ENCODE assay signal across 7 mouse cellular contexts in genomic region chr4:40267681-40268080, GRCm38 (mm10). TPM values are rescaled to one million over a fixed set of nuclear protein-coding genes. Genes with fewer than 3 reads are reported as not detected.
A peak's percentile ranks its signal among the peaks of the same experiment; 100 is the strongest.
DNase-seq lines count a peak whose midpoint lies in the region; ATAC-seq lines count a peak whose summit lies in the region.

No protein-coding gene starts in this region.

- H3K9me3 ChIP-seq in embryonic facial prominence, embryonic 13.5 days, result no peaks in the 10 kb centered on the region

- 66% methylated on average over 7 of the region's 7 CpGs for WGBS in embryonic facial prominence, embryonic 13.5 days

- H3K27ac ChIP-seq in embryonic facial prominence, embryonic 13.5 days, result peak overlapping the region; percentile 99

- peak; percentile 12 for DNase-seq in right cerebral cortex, adult 18-20 months
- DNase-seq in right cerebral cortex, postnatal 14 days, result no peak
- peak; percentile 65 to 74 for DNase-seq in kidney, adult 8-10 months
- peak; percentile 23 for DNase-seq in lung, postnatal 10 days
- DNase-seq in retina, embryonic 14.5 days (ENCODE audit: low spot score), result no peak

- peak; percentile 27; the same call in 1 of the 2 replicates for ATAC-seq in embryonic facial prominence, embryonic 13.5 days (ENCODE audit: insufficient number of reproducible peaks, insufficient read depth, low FRiP score, low TSS enrichment, low read depth)
- no peak for ATAC-seq in erythroid progenitor cell, adult 5-6 weeks (replicated peaks; ENCODE audit: low FRiP score, poor library complexity, severe bottlenecking)

- H3K4me1 ChIP-seq in embryonic facial prominence, embryonic 13.5 days, result peaks cover 25% of the 10 kb centered on the region

- H3K36me3 ChIP-seq in embryonic facial prominence, embryonic 13.5 days, result peaks cover 14% of the 10 kb centered on the region

- peak overlapping the region; percentile 91 for H3K4me2 ChIP-seq in embryonic facial prominence, embryonic 13.5 days

- no peaks in the 10 kb centered on the region for H3K27me3 ChIP-seq in embryonic facial prominence, embryonic 13.5 days

- peak overlapping the region; percentile 89 for H3K9ac ChIP-seq in embryonic facial prominence, embryonic 13.5 days

- peak overlapping the region; percentile 65 for H3K4me3 ChIP-seq in embryonic facial prominence, embryonic 13.5 days

RNA-seq across cellular contexts. Expression of gene Smim27, which starts 1.7 kb away (rescaled TPM):
- polyA plus RNA-seq in embryonic facial prominence, embryonic 13.5 days (2015; fragmentation: Nextera tagmentation; extraction: Ambion mirVana), result 35.9 and 49.5 TPM in 2 replicates
- 3.4 and 14.8 TPM in 2 replicates for total RNA-seq in erythroid progenitor cell, adult 5-6 weeks (2015; ENCODE audit: low replicate concordance)
- 1.2 TPM in 1 of 2 replicates, not detected in the other for total RNA-seq in erythroid progenitor cell, adult 5-6 weeks (2017; ENCODE audit: low replicate concordance)

RNA-seq across cellular contexts. Expression of gene Topors, which starts 2.0 kb away (rescaled TPM):
- 48.3 and 50.7 TPM in 2 replicates for polyA plus RNA-seq in embryonic facial prominence, embryonic 13.5 days (2015; fragmentation: Nextera tagmentation; extraction: Ambion mirVana)
- total RNA-seq in erythroid progenitor cell, adult 5-6 weeks (2015; ENCODE audit: low replicate concordance), result 21.8 and 25.2 TPM in 2 replicates
- total RNA-seq in erythroid progenitor cell, adult 5-6 weeks (2017; ENCODE audit: low replicate concordance), result 18.8 and 27.9 TPM in 2 replicates

RNA-seq across cellular contexts. Expression of gene Ndufb6, which starts 11.5 kb away (rescaled TPM):
- 303 and 307 TPM in 2 replicates for polyA plus RNA-seq in embryonic facial prominence, embryonic 13.5 days (2015; fragmentation: Nextera tagmentation; extraction: Ambion mirVana)
- total RNA-seq in erythroid progenitor cell, adult 5-6 weeks (2015; ENCODE audit: low replicate concordance), result 22.7 and 43.6 TPM in 2 replicates
- total RNA-seq in erythroid progenitor cell, adult 5-6 weeks (2017; ENCODE audit: low replicate concordance), result 4.8 and 17.7 TPM in 2 replicates

RNA-seq across cellular contexts. Expression of gene Ddx58, which starts 28.1 kb away (rescaled TPM):
- 8.2 and 11.1 TPM in 2 replicates for polyA plus RNA-seq in embryonic facial prominence, embryonic 13.5 days (2015; fragmentation: Nextera tagmentation; extraction: Ambion mirVana)
- total RNA-seq in erythroid progenitor cell, adult 5-6 weeks (2015; ENCODE audit: low replicate concordance), result 5.0 and 16.6 TPM in 2 replicates
- total RNA-seq in erythroid progenitor cell, adult 5-6 weeks (2017; ENCODE audit: low replicate concordance), result 11.3 and 18.1 TPM in 2 replicates

Comparison
In these comparisons a context has a peak if more than half of its experiments do, and no peak if none do; other contexts are left out.
1. DNase-seq: peak in right cerebral cortex, adult 18-20 months (single experiment), kidney, adult 8-10 months (2 of 2) and lung, postnatal 10 days (single experiment); none in right cerebral cortex, postnatal 14 days (single experiment) and retina, embryonic 14.5 days (single experiment).